8 mouse cellular contexts compared by ENCODE assay signal in genomic region chr6:83506258-83507167, GRCm38 (mm10). TPM values are rescaled to one million over a fixed set of nuclear protein-coding genes. Genes with fewer than 3 reads are reported as not detected.
DNase-seq lines count a peak whose midpoint lies in the region; ATAC-seq and TF ChIP-seq lines count a peak whose summit lies in the region.

Gene Dguok, minus strand, starts transcription at chr6:83506969.

- peak within 1 kb of the TSS; percentile 60 for H3K9ac ChIP-seq in lung, postnatal 0 days (replicated peaks; ENCODE audit: low read depth)

- peak within 1 kb of the TSS; percentile 77 for H3K4me2 ChIP-seq in lung, postnatal 0 days (replicated peaks; ENCODE audit: low read depth, low read length)

- under 1% methylated on average over 54 of the region's 54 CpGs for WGBS in hindbrain, embryonic 10.5 days
- WGBS in lung, postnatal 0 days: under 1% methylated on average over 54 of the region's 54 CpGs

- H3K4me1 ChIP-seq in hindbrain, embryonic 10.5 days (replicated peaks): peaks cover 33% of the 10 kb centered on the region
- peaks cover 4% of the 10 kb centered on the region; the same call in 1 of the 2 replicates for H3K4me1 ChIP-seq in lung, postnatal 0 days (ENCODE audit: insufficient read depth, low read depth, low read length)

- peak within 1 kb of the TSS; percentile 72 for H3K4me3 ChIP-seq in hindbrain, embryonic 10.5 days
- H3K4me3 ChIP-seq in lung, postnatal 0 days (ENCODE audit: low read depth, low read length): peak within 1 kb of the TSS; percentile 67

- peak; percentile 99 for DNase-seq in MN1 (ENCODE audit: low spot score)
- DNase-seq in cerebellum, adult 9-10 months: peak; percentile 97
- DNase-seq in hindbrain, embryonic 10.5 days (ENCODE audit: low spot score): peak; percentile 99
- peak; percentile 99 for DNase-seq in layer of hippocampus, adult 9-11 months
- DNase-seq in lung, postnatal 0 days (ENCODE audit: low spot score): peak; percentile 100
- peak; percentile 93 for DNase-seq in ovary, postnatal 14 days (ENCODE audit: low spot score)
- DNase-seq in thymus, postnatal 14 days: peak; percentile 98

- H3K9me3 ChIP-seq in hindbrain, embryonic 10.5 days: no peaks in the 10 kb centered on the region
- no peaks in the 10 kb centered on the region for H3K9me3 ChIP-seq in lung, postnatal 0 days (ENCODE audit: low read length)

- 0 out of 2 replicates have a peak, but pooled peaks cover 6% of the 10 kb centered on the region for H3K36me3 ChIP-seq in hindbrain, embryonic 10.5 days
- H3K36me3 ChIP-seq in lung, postnatal 0 days (ENCODE audit: insufficient read depth, low read length): no peaks in the 10 kb centered on the region

- no peaks in the 10 kb centered on the region for H3K27me3 ChIP-seq in hindbrain, embryonic 10.5 days (ENCODE audit: insufficient read depth, poor library complexity, severe bottlenecking)
- H3K27me3 ChIP-seq in lung, postnatal 0 days (replicated peaks; ENCODE audit: insufficient read depth, low read length): no peaks in the 10 kb centered on the region

- peak; percentile 85 for ATAC-seq in frontal cortex, adult (ENCODE audit: low TSS enrichment)
- ATAC-seq in lung, postnatal 0 days: peak; percentile 98

- peak; percentile 74 for TF ChIP-seq EP300 in lung, postnatal 0 days (IDR thresholded peaks at IDR 0.05)

- H3K27ac ChIP-seq in hindbrain, embryonic 10.5 days: peak within 1 kb of the TSS; percentile 90
- H3K27ac ChIP-seq in lung, postnatal 0 days (ENCODE audit: low read length): peak within 1 kb of the TSS; percentile 96

- TF ChIP-seq CTCF in lung, postnatal 0 days (IDR thresholded peaks at IDR 0.05): no peak

RNA-seq across cellular contexts. Expression of gene Dguok, which starts in this region (rescaled TPM):
- 61.3 and 68.8 TPM in 2 replicates for polyA plus RNA-seq in hindbrain, embryonic 10.5 days (2016; fragmentation: Nextera tagmentation; extraction: Ambion mirVana)
- polyA plus RNA-seq in lung, postnatal 0 days (2015; fragmentation: Nextera tagmentation; extraction: Ambion mirVana): 71.8 and 75.3 TPM in 2 replicates

Comparison
In these comparisons a context has a peak if more than half of its experiments do, and no peak if none do; other contexts are left out.
1. Peak in every context shown above with its lines: DNase-seq, ATAC-seq, H3K4me3 ChIP-seq and H3K27ac ChIP-seq.